Mouse (Mus musculus): Measurements from ENCODE around the gene Sult2a4.
"Not testable (repeated sequence)": the region's sequence is repeated elsewhere in the genome, so short reads cannot be mapped to it uniquely, and the experiment has no call there.

Gene Sult2a4

GRCm38 (mm10) chr7:13989507-13989906 lies at the start of gene Sult2a4:
TSS of gene Sult2a4 (minus strand) at chr7:13989607.
- not testable (repeated sequence) for DNase-seq

GRCm38 (mm10) chr7:14030831-14031230 lies 41.4 kb upstream of the Sult2a4 start:
- DNase-seq: not testable (repeated sequence)

- no peak for DNase-seq
These were observed 23.7 kb upstream of the Sult2a4 start for GRCm38 (mm10) chr7:14013083-14013482.

- not testable (repeated sequence) for DNase-seq
These were observed 21.3 kb upstream of the Sult2a4 start for GRCm38 (mm10) chr7:14010686-14011085.

Data from B cell, adult 2 months (primary cell).